Mouse (Mus musculus) CH12.LX (cell line): ENCODE data around the gene Grin3b. TPM values are rescaled to one million over a fixed set of nuclear protein-coding genes. Genes with fewer than 3 reads are reported as not detected.

ENCODE experiments used
- DNase-seq: peaks from one replicate; pipeline ENCODE4 v3.0.0-alpha.2; 2013; ENCODE audit errors: extremely low read depth
- H3K27ac ChIP-seq: 2 replicates; pipeline ENCODE4 v1.5.1; 2012; ENCODE audit warnings: low read depth, mild to moderate bottlenecking, control low read depth, moderate library complexity; ENCODE audit not compliant: insufficient read depth
- H3K27me3 ChIP-seq: replicated peaks from 2 replicates; pipeline ENCODE3; 2012; ENCODE audit warnings: inconsistent platforms
- H3K36me3 ChIP-seq, 2 experiments: replicated peaks in 1 of 2; 2 replicates each; pipeline versions ENCODE3 to v1.6.1; 2012; ENCODE audit warnings: inconsistent platforms in 1 of 2, low read length in 1 of 2, mild to moderate bottlenecking in 1 of 2, mixed read lengths in 1 of 2, moderate library complexity in 1 of 2; ENCODE audit not compliant: control insufficient read depth in 1 of 2, insufficient read depth in 1 of 2
- H3K4me1 ChIP-seq, 2 experiments: 2 replicates each; pipeline ENCODE4 v1.6.1; 2012; ENCODE audit warnings: inconsistent platforms in 1 of 2, moderate library complexity in 1 of 2; ENCODE audit not compliant: insufficient read depth in 2 of 2, control insufficient read depth in 1 of 2
- H3K4me2 ChIP-seq: 2 replicates; pipeline ENCODE4 v1.6.1; 2012; ENCODE audit warnings: low read depth, mild to moderate bottlenecking, control low read depth; ENCODE audit not compliant: poor library complexity, insufficient read depth, severe bottlenecking
- H3K4me3 ChIP-seq, 3 experiments: fragments of 150-350 bp in 1 of 3; sonication (generic) in 1 of 3; replicated peaks in 1 of 3; 2 replicates each; pipeline versions ENCODE3 to v1.5.1; 2011 to 2012; ENCODE audit warnings: low read depth in 2 of 3, low read length in 2 of 3, mild to moderate bottlenecking in 2 of 3, moderate library complexity in 2 of 3, control low read depth in 1 of 3, improper control_type of control experiment in 1 of 3, inconsistent platforms in 1 of 3, mixed read lengths in 1 of 3; ENCODE audit not compliant: poor library complexity in 1 of 3
- H3K79me2 ChIP-seq: replicated peaks from 2 replicates; pipeline ENCODE4 v1.6.1; 2012; ENCODE audit warnings: mild to moderate bottlenecking, moderate library complexity; ENCODE audit not compliant: control insufficient read depth, poor library complexity, insufficient read depth, severe bottlenecking; ENCODE audit errors: extremely low read depth
- H3K9ac ChIP-seq: 2 replicates; pipeline ENCODE4 v1.6.1; 2012; ENCODE audit warnings: low read depth, mild to moderate bottlenecking, control low read depth, moderate library complexity; ENCODE audit not compliant: insufficient read depth
- H3K9me3 ChIP-seq: replicated peaks from 2 replicates; pipeline ENCODE3; 2012; ENCODE audit warnings: low read length, inconsistent platforms, mixed read lengths
- BHLHE40 ChIP-seq: IDR thresholded peaks from 2 replicates; pipeline ENCODE4 v1.6.1; 2011; ENCODE audit warnings: mild to moderate bottlenecking, low read depth, low read length, improper control_type of control experiment
- CHD1 ChIP-seq: IDR thresholded peaks from 2 replicates; pipeline ENCODE4 v1.6.1; 2012; ENCODE audit warnings: low read depth, low read length, improper control_type of control experiment, inconsistent platforms
- CHD2 ChIP-seq: IDR thresholded peaks from 2 replicates; pipeline ENCODE4 v1.6.1; 2011; ENCODE audit warnings: low read length, improper control_type of control experiment
- ELF1 ChIP-seq: IDR thresholded peaks from 2 replicates; pipeline ENCODE4 v1.6.1; 2014; ENCODE audit warnings: low read depth, mild to moderate bottlenecking, inconsistent platforms, low read length, improper control_type of control experiment
- EP300 ChIP-seq: IDR thresholded peaks from 2 replicates; pipeline ENCODE4 v1.6.1; 2011; ENCODE audit warnings: low read length, improper control_type of control experiment
- ETS1 ChIP-seq: conservative IDR thresholded peaks from 2 replicates; pipeline ENCODE4 v1.6.1; 2012; ENCODE audit warnings: low read depth, mild to moderate bottlenecking, inconsistent platforms, low read length, improper control_type of control experiment, moderate library complexity
- GABPA ChIP-seq: IDR thresholded peaks from 2 replicates; pipeline ENCODE4 v1.6.1; 2012; ENCODE audit warnings: low read depth, low read length, improper control_type of control experiment, inconsistent platforms; ENCODE audit not compliant: insufficient replicate concordance
- HCFC1 ChIP-seq: IDR thresholded peaks from 2 replicates; pipeline ENCODE4 v1.6.1; 2012; ENCODE audit warnings: low read depth, mild to moderate bottlenecking, inconsistent platforms, low read length, improper control_type of control experiment
- IRF4 ChIP-seq: IDR thresholded peaks from 2 replicates; pipeline ENCODE4 v1.6.1; 2014; ENCODE audit warnings: low read depth, mild to moderate bottlenecking, inconsistent platforms, low read length, improper control_type of control experiment
- JUN ChIP-seq: IDR thresholded peaks from 2 replicates; pipeline ENCODE4 v1.6.1; 2011; ENCODE audit warnings: low read depth, mild to moderate bottlenecking, low read length, improper control_type of control experiment, moderate library complexity; ENCODE audit not compliant: insufficient read depth
- KAT2A ChIP-seq: IDR thresholded peaks from 2 replicates; pipeline ENCODE4 v1.6.1; 2012; ENCODE audit warnings: low read length, improper control_type of control experiment, inconsistent platforms; ENCODE audit not compliant: insufficient replicate concordance
- MAFK ChIP-seq: IDR thresholded peaks from 2 replicates; pipeline ENCODE4 v1.6.1; 2011; ENCODE audit warnings: low read length, improper control_type of control experiment; ENCODE audit not compliant: insufficient replicate concordance
- MAX ChIP-seq: IDR thresholded peaks from 2 replicates; pipeline ENCODE4 v1.6.1; 2011; ENCODE audit warnings: low read length, improper control_type of control experiment
- MAZ ChIP-seq: IDR thresholded peaks from 2 replicates; pipeline ENCODE4 v1.6.1; 2012; ENCODE audit warnings: low read depth, mild to moderate bottlenecking, inconsistent platforms, low read length, improper control_type of control experiment, moderate library complexity
- MXI1 ChIP-seq: IDR thresholded peaks from 2 replicates; pipeline ENCODE4 v1.6.1; 2011; ENCODE audit warnings: mild to moderate bottlenecking, low read depth, low read length, improper control_type of control experiment
- MYC ChIP-seq: IDR thresholded peaks from 2 replicates; pipeline ENCODE4 v1.6.1; 2011; ENCODE audit warnings: low read depth, mild to moderate bottlenecking, improper control_type of control experiment, low read length
- NELFE ChIP-seq: IDR thresholded peaks from 2 replicates; pipeline ENCODE4 v1.6.1; 2011; ENCODE audit warnings: low read depth, low read length, improper control_type of control experiment
- PAX5 ChIP-seq: IDR thresholded peaks from 2 replicates; pipeline ENCODE4 v1.6.1; 2012; ENCODE audit warnings: low read length, inconsistent platforms, mixed read lengths
- POLR2A ChIP-seq: IDR thresholded peaks from 2 replicates; pipeline ENCODE4 v1.6.1; 2011; ENCODE audit warnings: low read depth, mild to moderate bottlenecking, improper control_type of control experiment, low read length
- RAD21 ChIP-seq: IDR thresholded peaks from 2 replicates; pipeline ENCODE4 v1.6.1; 2011; ENCODE audit warnings: low read depth, mild to moderate bottlenecking, low read length, improper control_type of control experiment, moderate library complexity
- SIN3A ChIP-seq: IDR thresholded peaks from 2 replicates; pipeline ENCODE4 v1.6.1; 2012; ENCODE audit warnings: low read length, improper control_type of control experiment, inconsistent platforms
- SMC3 ChIP-seq: IDR thresholded peaks from 2 replicates; pipeline ENCODE4 v1.6.1; 2011; ENCODE audit warnings: low read depth, low read length, improper control_type of control experiment
- TBP ChIP-seq: conservative IDR thresholded peaks from 2 replicates; pipeline ENCODE4 v1.6.1; 2011; ENCODE audit warnings: low read depth, low read length, improper control_type of control experiment
- TCF12 ChIP-seq: IDR thresholded peaks from 2 replicates; pipeline ENCODE4 v1.6.1; 2014; ENCODE audit warnings: low read depth, mild to moderate bottlenecking, inconsistent platforms, low read length, improper control_type of control experiment
- UBTF ChIP-seq: IDR thresholded peaks from 2 replicates; pipeline ENCODE4 v1.6.1; 2012; ENCODE audit warnings: low read depth, mild to moderate bottlenecking, inconsistent platforms, low read length, improper control_type of control experiment, moderate library complexity
- USF2 ChIP-seq: conservative IDR thresholded peaks from 2 replicates; pipeline ENCODE4 v1.6.1; 2011; ENCODE audit warnings: low read depth, low read length, improper control_type of control experiment
- ZC3H11A ChIP-seq: IDR thresholded peaks from 2 replicates; pipeline ENCODE4 v1.6.1; 2012; ENCODE audit warnings: low read depth, mild to moderate bottlenecking, inconsistent platforms, low read length, improper control_type of control experiment
- ZKSCAN1 ChIP-seq: IDR thresholded peaks from 2 replicates; pipeline ENCODE4 v1.6.1; 2012; ENCODE audit warnings: low read depth, inconsistent platforms, low read length, improper control_type of control experiment, borderline replicate concordance
- ZMIZ1 ChIP-seq: IDR thresholded peaks from 2 replicates; pipeline ENCODE4 v1.6.1; 2012; ENCODE audit warnings: low read depth, mild to moderate bottlenecking, inconsistent platforms, low read length, improper control_type of control experiment
- ZNF384 ChIP-seq: IDR thresholded peaks from 2 replicates; pipeline ENCODE4 v1.6.1; 2012; ENCODE audit warnings: low read depth, low read length, improper control_type of control experiment, inconsistent platforms
- dilution Hi-C: fragments of 300-500 bp; cut with MboI; formaldehyde crosslinking; loops from 2 replicates; pipeline ENCODE4 v1.14.3; 2020; ENCODE audit warnings: low sequenced_read_pairs; ENCODE audit not compliant: extremely low pct_unique_long_range_greater_than_20kb, extremely low pct_ligation_motif_present
- in situ Hi-C: fragments of 300-500 bp; cut with MboI; formaldehyde crosslinking; loops from 3 replicates; pipeline ENCODE4 v1.14.3; 2019; ENCODE audit warnings: low sequenced_read_pairs, low pct_ligation_motif_present, low pct_unique_long_range_greater_than_20kb, mixed read lengths
- polyA plus RNA-seq: library from polyadenylated mRNA; unstranded; fragments of >175 nt; gene quantifications from 2 replicates; pipeline ENCODE4 v1.2.1, GENCODE M21; 2012; ENCODE audit warnings: low read depth; ENCODE audit not compliant: insufficient read length
- total RNA-seq, 2 experiments: library from RNA; depleted of rRNA; stranded (reverse); fragments of 300-350 nt in 1 of 2; fragments of >200 nt in 1 of 2; gene quantifications; 2 replicates each; pipeline ENCODE4 v1.2.3; 2012 to 2014

Gene Grin3b
- total and polyA plus RNA-seq, 3 experiments: 0.27 to 0.59 (median 0.56) TPM

DNA sequence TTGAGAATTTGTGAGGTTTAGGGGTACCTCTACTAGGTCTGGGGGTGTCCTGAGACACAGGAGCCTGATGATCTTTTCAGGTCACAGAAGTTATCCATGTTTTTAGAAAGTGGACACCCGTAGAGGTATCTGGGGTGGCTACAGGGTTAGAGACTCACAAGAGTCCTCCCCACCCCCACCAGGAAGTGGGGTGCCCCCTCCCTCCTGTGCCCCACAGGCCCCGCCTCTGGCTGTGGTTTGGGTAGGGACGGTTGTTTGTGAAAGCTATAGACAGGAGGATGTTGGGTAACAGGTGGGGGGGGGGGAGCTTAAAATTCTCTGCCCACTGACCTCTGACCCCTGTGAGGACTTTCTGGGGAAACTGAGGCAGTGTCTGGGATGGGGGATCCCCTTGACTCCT is 46.8 kb downstream of the Grin3b start:
- H3K4me2 ChIP-seq: peak overlapping the region; percentile 85
- H3K9me3 ChIP-seq: no peaks in the 10 kb centered on the region
- H3K4me1 ChIP-seq: peaks cover 12 to 34% of the 10 kb centered on the region in 2 experiments
- H3K79me2 ChIP-seq: peaks cover 8% of the 10 kb centered on the region
- H3K36me3 ChIP-seq: peaks cover 42 to 75% of the 10 kb centered on the region in 2 experiments
- TF ChIP-seq PAX5 (no peak), MXI1 (no peak), TBP (no peak), BHLHE40 (0 out of 2 replicates have a peak, but pooled peaks have one; percentile 7), JUN (no peak), ZC3H11A (no peak), SIN3A (peak; percentile 33; the same call in 1 of the 2 replicates), CHD2 (peak; percentile 69), RAD21 (no peak), ETS1 (no peak), MAZ (peak; percentile 90), TCF12 (no peak; the same call in 1 of the 2 replicates), EP300 (no peak), ZMIZ1 (no peak), NELFE (no peak), IRF4 (peak; percentile 10; the same call in 1 of the 2 replicates), ELF1 (peak; percentile 85), CHD1 (no peak), ZNF384 (no peak)
- peak overlapping the region; percentile 86 for H3K9ac ChIP-seq
- in situ Hi-C loops (no loop called here), dilution Hi-C loops (no loop called here)
- H3K4me3 ChIP-seq: peak overlapping the region; percentile 77 to 81 (median 80)
- peak; percentile 70 for DNase-seq
- peak overlapping the region; percentile 62 for H3K27ac ChIP-seq
- H3K27me3 ChIP-seq: no peaks in the 10 kb centered on the region

DNA sequence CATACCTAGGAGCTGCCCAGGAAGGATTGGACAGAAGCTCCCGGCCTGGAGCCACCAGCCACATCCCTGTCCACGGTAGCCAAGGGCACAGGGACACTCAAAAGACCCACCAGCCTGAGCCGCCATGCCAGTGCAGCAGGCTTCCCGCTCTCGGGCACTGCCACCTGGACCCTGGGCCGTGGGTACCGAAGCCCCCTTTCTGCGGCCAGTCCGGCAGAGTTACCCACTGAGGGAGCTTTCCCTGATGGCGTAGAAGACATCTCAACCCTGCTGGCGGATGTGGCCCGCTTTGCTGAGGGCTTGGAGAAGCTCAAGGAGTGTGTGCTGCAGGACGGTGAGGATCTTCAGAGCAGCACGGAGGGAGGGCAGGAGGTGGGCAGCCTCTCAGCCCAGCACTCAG is 47.3 kb downstream of the Grin3b start:
- no peaks in the 10 kb centered on the region for H3K27me3 ChIP-seq
- H3K4me2 ChIP-seq: peak overlapping the region; percentile 85
- H3K36me3 ChIP-seq: peaks cover 44 to 76% of the 10 kb centered on the region in 2 experiments
- H3K27ac ChIP-seq: peak overlapping the region; percentile 62
- DNase-seq: no peak
- no peaks in the 10 kb centered on the region for H3K9me3 ChIP-seq
- TF ChIP-seq SMC3: no peak
- no peak for TF ChIP-seq MAFK
- no peak for TF ChIP-seq TCF12
- TF ChIP-seq ZC3H11A: no peak
- no peak for TF ChIP-seq HCFC1
- no peak for TF ChIP-seq GABPA
- TF ChIP-seq ZNF384: no peak
- no peak for TF ChIP-seq EP300
- no peak for TF ChIP-seq UBTF
- no peak for TF ChIP-seq MAX
- TF ChIP-seq TBP: no peak
- no peak for TF ChIP-seq JUN
- TF ChIP-seq PAX5: no peak
- no peak for TF ChIP-seq BHLHE40
- TF ChIP-seq ZKSCAN1: no peak
- TF ChIP-seq KAT2A: no peak
- no peak for TF ChIP-seq MYC
- TF ChIP-seq POLR2A: no peak
- TF ChIP-seq USF2: no peak
- H3K9ac ChIP-seq: peak overlapping the region; percentile 86
- H3K4me1 ChIP-seq: peaks cover 12 to 34% of the 10 kb centered on the region in 2 experiments
- dilution Hi-C loops (no loop called here), in situ Hi-C loops (no loop called here)
- H3K4me3 ChIP-seq: peak overlapping the region; percentile 11 to 80 (median 77)
- peaks cover 8% of the 10 kb centered on the region for H3K79me2 ChIP-seq
